Mouse (Mus musculus) bone marrow macrophage, adult 2 months (primary cell): Measurements from ENCODE around the gene B9d2. TPM values are rescaled to one million over a fixed set of nuclear protein-coding genes. Genes with fewer than 3 reads are reported as not detected.

ENCODE experiments used
- H3K27ac ChIP-seq: 2 replicates; pipeline ENCODE4 v1.5.1; 2012; ENCODE audit warnings: low read depth, low read length; ENCODE audit not compliant: insufficient read depth
- H3K4me1 ChIP-seq: 2 replicates; pipeline ENCODE4 v1.6.1; 2012; ENCODE audit warnings: low read length; ENCODE audit not compliant: control insufficient read depth, insufficient read depth
- H3K4me3 ChIP-seq: 2 replicates; pipeline ENCODE4 v1.5.1; 2012; ENCODE audit warnings: mild to moderate bottlenecking, low read length, moderate library complexity; ENCODE audit not compliant: insufficient read depth
- CTCF ChIP-seq: IDR thresholded peaks from 2 replicates; pipeline ENCODE4 v1.5.1; 2012; ENCODE audit warnings: low read depth, mild to moderate bottlenecking, low read length, moderate library complexity
- POLR2A ChIP-seq: IDR thresholded peaks from 2 replicates; pipeline ENCODE4 v1.6.1; 2012; ENCODE audit warnings: mild to moderate bottlenecking, low read depth, low read length, borderline replicate concordance
- polyA plus RNA-seq: library from polyadenylated mRNA; stranded (reverse); fragments of >200 nt; gene quantifications from 2 replicates; pipeline ENCODE4 v1.2.4, GENCODE M21; 2012; ENCODE audit not compliant: missing spikeins, insufficient read depth, insufficient read length

B9d2 gene
- polyA plus RNA-seq, 1 experiment, result 18.3 TPM

- Histone ChIP-seq H3K27ac (no peak overlapping the region), H3K4me1 (peaks cover 33% of the 10 kb centered on the region), H3K4me3 (no peak overlapping the region)
- TF ChIP-seq CTCF, result 0 out of 2 replicates have a peak, but pooled peaks have one; percentile 1
- no peak for TF ChIP-seq POLR2A
Observed at GRCm38 (mm10) chr7:25652244-25652759, 28.3 kb upstream of the B9d2 start.

- no peak for TF ChIP-seq CTCF
- Histone ChIP-seq H3K27ac (no peak overlapping the region), H3K4me3 (no peak overlapping the region), H3K4me1 (peaks cover 16% of the 10 kb centered on the region)
Observed at GRCm38 (mm10) chr7:25655601-25656428, 24.8 kb upstream of the B9d2 start.

GRCm38 (mm10) chr7:25657785-25658184 lies 22.8 kb upstream of the B9d2 start:
- no peak overlapping the region; the same call in 1 of the 2 replicates for H3K27ac ChIP-seq
- TF ChIP-seq POLR2A (no peak), CTCF (no peak)
- H3K4me1 ChIP-seq, result peaks cover 17% of the 10 kb centered on the region
- peak overlapping the region; percentile 78 for H3K4me3 ChIP-seq

DNA sequence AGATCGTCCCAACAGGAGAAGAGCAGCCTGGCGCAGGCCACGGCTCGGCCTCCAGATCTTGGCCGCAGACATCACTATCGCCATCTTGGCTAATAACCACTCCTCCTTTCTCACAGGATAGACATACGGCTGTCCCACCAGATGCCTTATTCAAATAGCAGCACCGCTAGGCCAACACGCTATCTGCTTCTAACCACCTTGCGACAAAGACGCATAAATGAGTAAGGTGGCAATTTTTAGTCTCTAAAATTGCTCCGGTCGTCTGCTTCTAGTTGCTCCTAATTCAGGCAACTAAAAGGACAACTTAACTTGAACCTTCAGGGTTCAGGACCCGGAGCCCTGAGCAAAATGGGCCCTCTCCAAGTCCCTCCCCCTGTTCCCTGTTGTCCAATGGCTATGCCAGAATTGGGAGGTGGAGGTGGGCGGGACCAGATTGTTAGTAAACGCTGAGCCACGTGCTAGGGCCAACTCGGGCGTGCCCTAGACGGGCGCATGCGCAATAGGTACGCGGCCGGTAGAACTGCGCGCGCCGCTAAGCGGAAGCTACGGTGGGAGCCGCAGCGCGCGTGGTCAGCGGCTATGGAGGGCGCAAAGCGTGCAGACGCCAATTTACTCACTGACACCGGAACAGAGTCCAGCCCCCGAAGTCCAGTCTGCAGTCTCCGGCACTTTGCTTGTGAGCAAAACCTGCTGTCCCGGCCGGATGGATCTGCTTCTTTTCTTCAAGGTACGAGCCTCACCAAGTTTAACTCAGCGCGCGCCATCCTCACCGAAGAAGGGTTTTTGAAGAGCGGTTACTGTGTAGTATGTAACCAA lies 21.7 kb upstream of the B9d2 start, which contains the start of the genes Bckdha and Exosc5:
Gene Bckdha, minus strand, starts transcription at position 325 of the 816 bp plus-strand sequence.
Gene Exosc5, plus strand, starts transcription at position 508 of the 816 bp plus-strand sequence.
- H3K4me3 ChIP-seq, result peak within 1 kb of the TSS; percentile 96
- TF ChIP-seq POLR2A (no peak), CTCF (no peak)
- peak within 1 kb of the TSS; percentile 80 for H3K27ac ChIP-seq
- H3K4me1 ChIP-seq, result peaks cover 17% of the 10 kb centered on the region

DNA sequence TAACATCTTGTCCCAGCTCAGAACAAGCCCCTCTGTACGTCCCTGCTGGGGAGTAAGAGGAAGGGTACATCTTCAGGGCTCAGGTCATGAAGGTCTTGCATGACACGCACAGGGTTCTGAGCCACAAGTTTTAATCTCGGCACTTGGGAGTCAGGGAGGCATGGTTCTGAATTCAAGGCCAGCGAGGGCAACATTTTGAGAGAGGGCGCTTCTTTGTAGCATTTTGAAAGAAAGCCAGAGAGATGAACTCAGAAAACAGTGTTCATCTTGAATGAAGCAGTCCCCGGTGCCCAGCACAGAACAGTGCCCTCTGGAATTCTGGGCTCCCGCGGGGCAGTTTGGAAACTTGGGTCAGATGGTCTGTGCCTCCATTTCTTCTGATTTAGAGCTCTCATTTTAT lies 14.2 kb upstream of the B9d2 start:
- Histone ChIP-seq H3K4me3 (no peak overlapping the region), H3K4me1 (peaks cover 7% of the 10 kb centered on the region), H3K27ac (no peak overlapping the region)
- TF ChIP-seq POLR2A, result no peak

GRCm38 (mm10) chr7:25669158-25669557 lies 11.4 kb upstream of the B9d2 start:
- H3K27ac ChIP-seq, result no peak overlapping the region
- no peaks in the 10 kb centered on the region for H3K4me1 ChIP-seq
- H3K4me3 ChIP-seq, result no peak overlapping the region
- TF ChIP-seq CTCF, result no peak
- TF ChIP-seq POLR2A, result no peak

DNA sequence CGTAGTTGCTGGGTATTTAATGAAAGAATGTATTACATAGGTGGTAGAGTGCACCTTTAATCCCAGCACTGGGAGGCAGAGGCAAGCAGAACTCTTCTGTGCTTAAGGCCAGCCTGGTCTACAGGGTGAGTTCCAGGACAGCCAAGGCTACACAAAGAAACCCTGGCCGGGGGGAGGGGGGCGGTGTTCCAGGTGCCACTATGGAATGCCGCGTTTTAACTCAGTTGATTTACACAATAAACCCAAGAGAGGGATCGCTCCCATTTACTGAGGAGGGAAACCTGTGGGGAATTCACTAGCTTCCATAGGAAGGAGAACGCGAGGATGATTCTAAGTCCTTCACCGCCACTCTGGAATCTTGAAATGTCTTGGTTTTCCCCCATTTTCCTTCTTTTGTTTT lies 10.9 kb upstream of the B9d2 start:
- no peak for TF ChIP-seq POLR2A
- no peak for TF ChIP-seq CTCF
- no peak overlapping the region for H3K4me3 ChIP-seq
- no peak overlapping the region for H3K27ac ChIP-seq
- H3K4me1 ChIP-seq, result no peaks in the 10 kb centered on the region

DNA sequence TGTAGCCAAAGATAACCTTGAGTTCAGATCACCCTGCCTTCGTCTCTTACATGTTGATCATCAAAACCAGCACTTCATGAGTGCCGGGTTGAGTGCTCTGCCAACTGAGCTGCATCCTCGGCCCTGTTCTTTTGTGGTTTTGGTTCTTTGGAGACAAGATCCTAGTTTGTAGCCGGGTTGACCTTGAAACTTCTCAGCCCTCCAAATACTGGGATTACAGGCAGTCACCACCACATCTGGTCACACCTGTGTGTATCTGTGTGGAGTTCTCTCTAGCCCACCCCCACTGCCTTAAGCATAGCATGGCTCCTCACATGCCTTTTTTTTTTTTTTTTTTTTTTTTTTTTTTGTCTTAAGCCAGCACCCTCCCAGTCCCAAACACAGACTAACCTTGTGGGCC lies 10.5 kb upstream of the B9d2 start:
- no peak overlapping the region for H3K27ac ChIP-seq
- H3K4me3 ChIP-seq, result no peak overlapping the region
- TF ChIP-seq POLR2A (no peak), CTCF (no peak)

GRCm38 (mm10) chr7:25671686-25672085 lies 8.9 kb upstream of the B9d2 start:
- Histone ChIP-seq H3K27ac (no peak overlapping the region), H3K4me1 (no peaks in the 10 kb centered on the region), H3K4me3 (no peak overlapping the region)
- TF ChIP-seq POLR2A, result no peak

More for the DNA sequence above, 10.5 kb upstream of the B9d2 start:
- no peaks in the 10 kb centered on the region for H3K4me1 ChIP-seq

- H3K4me3 ChIP-seq, result no peak overlapping the region
- no peak overlapping the region for H3K27ac ChIP-seq
- no peaks in the 10 kb centered on the region for H3K4me1 ChIP-seq
- TF ChIP-seq CTCF (peak; percentile 63; the same call in 1 of the 2 replicates), POLR2A (no peak)
Observed at GRCm38 (mm10) chr7:25672442-25672841, 8.1 kb upstream of the B9d2 start.
